Mouse (Mus musculus) layer of hippocampus, postnatal 10 days (tissue): ENCODE data around the gene Gmds. TPM values are rescaled to one million over a fixed set of nuclear protein-coding genes. Genes with fewer than 3 reads are reported as not detected.

Experiments used
- DNase-seq, 2 experiments: peaks; one replicate each; pipeline ENCODE4 v3.0.0; 2021; ENCODE audit warnings: low spot score in 2 of 2
- total RNA-seq, 2 experiments: library from RNA; stranded (reverse); gene quantifications; 2 replicates each; pipeline ENCODE4 v1.2.3; 2021

The Gmds gene
- total RNA-seq, 2 experiments from 2014 or later, result 19.4 to 21.1 TPM

DNA sequence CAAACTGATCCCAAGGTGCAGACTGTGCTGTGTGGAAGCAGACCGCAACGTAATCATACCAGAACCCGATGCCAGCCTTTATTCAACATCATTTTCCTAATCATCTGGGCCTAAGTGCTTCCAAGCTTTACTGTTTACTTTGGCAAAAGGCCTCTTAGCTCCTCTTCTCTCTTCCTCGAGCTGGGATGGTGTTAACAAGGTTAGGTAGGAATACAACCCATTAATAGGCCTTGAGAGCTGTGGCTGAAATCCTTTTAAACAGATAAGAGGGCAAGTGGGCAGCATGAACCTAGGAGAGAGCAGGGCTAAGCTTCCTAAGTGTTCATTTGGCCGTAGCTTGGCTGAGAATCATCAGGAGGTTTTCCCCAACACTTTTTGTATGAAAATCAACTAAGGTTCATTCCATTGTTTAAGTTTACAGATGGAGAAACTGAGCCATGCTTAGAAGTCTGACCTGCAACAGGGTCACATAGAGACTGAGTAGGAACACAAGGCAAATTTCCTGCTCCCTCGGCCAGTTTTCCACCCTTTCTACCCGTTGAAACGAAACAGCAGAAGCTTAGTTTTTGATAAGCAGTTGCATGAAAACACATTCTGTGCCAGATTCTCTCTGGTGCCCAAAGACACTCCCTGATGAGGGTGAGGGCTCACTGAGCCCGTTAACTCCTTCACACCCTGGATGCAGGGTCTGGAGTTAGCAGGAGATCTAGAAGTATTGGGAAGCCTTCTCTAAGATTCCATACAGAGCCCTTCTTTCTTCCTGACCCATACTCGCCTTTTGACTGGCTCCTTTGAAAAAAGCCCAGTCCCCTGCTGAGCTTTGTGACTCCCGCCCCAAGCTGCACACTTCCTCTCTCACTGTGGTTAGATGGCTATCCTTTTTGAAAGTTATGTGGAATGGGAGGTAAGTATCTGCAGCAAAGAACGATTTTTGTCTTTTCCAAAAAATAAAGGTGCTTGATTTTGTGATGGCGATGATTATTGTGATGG, 379.9 kb downstream of the Gmds start:
- no peak for DNase-seq

GRCm38 (mm10) chr13:31956584-31956983, 382.0 kb downstream of the Gmds start:
- peak; percentile 16 to 23 for DNase-seq

- DNase-seq, result no peak
These were observed 382.4 kb downstream of the Gmds start for GRCm38 (mm10) chr13:31956112-31956511.

DNA sequence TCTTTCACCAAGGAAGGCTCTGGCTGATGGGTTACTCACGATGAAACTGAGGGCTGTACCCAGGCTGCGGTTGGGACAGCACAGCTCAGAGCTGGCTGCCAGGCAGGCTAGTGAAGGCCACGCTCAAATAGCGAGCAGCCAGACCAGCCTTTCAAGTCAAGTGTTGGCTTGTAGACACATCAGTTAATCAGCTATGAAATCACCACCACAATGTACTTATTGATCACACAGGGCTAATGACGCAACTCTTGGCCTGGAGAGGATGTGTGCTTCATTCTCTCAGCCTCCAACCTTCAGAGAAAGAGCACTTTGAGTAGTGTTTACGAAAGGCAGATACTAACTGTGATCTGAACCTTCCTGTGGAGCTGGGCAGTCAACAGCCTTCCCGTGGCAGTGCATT, 383.4 kb downstream of the Gmds start:
- no peak for DNase-seq

DNA sequence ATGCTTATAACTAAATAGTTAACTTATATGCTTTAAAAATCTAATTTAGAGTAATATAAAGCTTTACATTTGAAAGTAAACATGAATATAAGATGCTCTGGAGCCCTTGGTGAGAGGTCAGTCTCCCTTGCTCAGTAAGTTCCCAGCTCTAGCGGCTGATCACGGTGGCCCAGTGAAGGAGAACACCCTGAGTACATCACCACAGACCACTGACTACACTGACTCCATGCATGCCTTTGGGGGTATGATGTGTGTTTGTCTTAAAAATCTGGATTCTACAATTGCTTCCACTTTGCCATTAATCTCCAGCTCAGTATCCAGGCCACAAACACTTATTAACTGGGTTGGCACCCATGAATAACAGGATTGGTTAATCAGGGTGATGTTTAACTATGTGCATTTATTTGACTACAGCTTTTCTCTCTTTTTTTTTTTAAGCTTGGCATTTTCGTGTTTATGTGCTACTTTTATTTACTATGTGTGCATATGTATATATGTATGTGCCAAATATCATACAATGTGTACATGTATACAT, 393.8 kb downstream of the Gmds start:
- DNase-seq, result no peak

- no peak for DNase-seq
These were observed 394.9 kb downstream of the Gmds start for GRCm38 (mm10) chr13:31943482-31944275.

DNA sequence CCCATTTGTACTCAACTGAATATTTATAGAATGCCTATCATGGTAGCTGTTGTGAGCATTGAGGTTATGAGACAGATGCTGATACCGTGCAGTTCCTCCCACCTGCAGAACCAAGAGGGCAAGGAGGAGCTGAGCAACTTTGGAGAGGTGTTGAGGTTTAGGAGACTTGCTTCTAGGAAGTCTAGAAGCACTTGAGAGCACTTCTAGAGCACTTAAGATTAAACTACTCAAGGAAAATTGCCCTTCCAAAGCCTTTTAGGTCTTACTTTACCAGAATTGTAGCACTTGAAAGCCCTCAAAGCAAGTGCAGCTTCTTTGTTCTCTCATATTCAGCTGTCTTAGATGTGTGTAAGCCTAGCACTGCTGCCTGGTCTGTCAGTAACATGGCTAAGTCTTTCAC, 409.2 kb downstream of the Gmds start:
- DNase-seq, result no peak

- DNase-seq, result no peak
These were observed 411.9 kb downstream of the Gmds start for GRCm38 (mm10) chr13:31926599-31926998.

GRCm38 (mm10) chr13:31924506-31924905, 414.0 kb downstream of the Gmds start:
- no peak for DNase-seq

DNA sequence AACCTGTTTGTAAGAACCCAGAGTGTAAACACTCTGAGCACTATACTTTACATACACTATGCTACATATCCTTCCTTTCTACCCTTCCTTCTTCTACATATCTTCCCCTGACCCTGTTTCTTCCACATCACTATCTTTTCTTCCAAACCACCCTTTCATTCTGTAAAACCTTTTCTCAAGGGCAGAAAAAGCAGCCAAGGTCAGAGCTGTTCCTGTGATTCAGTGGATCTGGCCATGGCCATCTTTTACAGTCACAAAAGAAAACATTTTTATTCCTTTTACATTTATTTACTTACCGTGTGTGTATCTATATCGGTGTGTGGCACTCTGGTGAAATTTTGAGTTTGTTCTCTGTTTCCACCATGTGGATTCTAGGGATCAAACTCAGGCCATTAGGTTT, 418.8 kb downstream of the Gmds start:
- no peak for DNase-seq

GRCm38 (mm10) chr13:31917387-31917786, 421.2 kb downstream of the Gmds start:
- DNase-seq, result no peak

DNA sequence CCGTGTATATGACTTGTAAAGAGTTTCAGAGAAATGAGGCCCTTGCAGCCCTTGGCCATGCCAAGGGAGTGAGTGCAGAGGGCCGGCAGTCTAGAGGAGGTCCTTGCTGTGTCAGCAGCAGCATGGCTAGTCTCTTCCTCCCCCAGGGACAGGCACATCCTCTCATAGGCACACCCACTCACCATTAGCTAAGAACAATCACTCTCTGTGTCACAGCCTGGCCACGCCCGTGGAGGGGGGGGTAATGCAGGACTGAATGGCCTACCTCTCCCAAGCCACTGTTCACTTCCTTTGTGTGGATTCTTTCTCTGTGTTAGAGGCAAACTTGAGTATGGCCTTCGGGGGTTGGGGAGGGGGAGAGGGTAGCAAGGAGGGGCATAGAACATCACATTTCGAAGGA, 422.8 kb downstream of the Gmds start:
- DNase-seq, result no peak

DNA sequence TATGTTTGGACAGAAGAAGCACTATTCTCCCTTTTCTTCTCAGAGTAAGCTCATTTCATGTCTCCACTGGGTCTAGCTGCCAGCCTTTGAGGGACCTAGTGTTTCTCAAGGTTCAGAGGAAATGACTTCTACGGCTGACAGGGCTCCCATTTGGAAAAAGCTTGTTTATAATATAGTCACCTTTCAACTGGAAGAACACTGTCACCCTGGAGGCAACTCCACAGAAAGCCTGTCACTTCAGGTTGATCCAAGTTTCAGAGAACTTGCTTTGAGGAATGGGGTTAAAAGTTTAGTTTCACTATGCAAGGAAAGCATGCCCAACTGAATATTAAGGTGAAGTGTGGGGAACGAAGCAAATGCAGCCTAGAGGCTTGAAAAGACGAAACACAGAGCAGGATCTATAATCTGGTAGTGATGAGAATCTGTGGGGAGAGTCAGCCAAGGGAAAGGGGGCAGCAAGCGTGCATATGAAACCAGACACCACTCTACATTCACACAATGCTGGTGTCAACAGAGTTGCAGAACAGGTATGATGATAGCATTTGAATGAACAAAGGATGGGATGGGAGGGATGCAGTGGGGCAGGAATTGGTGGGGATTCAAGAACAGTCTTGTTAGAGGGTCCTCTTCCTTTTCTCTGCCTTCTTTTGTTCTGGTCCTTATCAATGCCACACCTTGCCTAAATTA, 423.5 kb downstream of the Gmds start:
- no peak for DNase-seq

GRCm38 (mm10) chr13:31911956-31912355, 426.6 kb downstream of the Gmds start:
- DNase-seq, result no peak

DNA sequence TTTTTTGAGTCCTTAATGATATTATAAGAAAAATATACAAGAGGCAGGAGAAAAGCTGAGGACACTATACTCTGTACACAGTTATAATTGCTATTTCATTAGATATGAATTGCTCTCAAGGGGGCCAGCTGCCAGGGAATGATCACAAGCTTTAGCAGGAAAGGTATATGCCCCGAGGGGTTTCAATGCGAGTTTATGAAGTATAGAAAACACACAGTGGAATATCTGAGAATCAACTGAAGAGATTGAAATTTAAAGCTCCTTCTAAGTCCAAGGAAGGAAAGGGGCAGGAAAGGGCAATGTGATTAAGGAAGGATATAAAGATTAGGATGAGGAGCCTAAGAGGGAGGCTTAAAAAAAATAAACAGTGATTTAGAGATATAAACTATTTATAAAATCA, 427.2 kb downstream of the Gmds start:
- DNase-seq, result no peak

DNA sequence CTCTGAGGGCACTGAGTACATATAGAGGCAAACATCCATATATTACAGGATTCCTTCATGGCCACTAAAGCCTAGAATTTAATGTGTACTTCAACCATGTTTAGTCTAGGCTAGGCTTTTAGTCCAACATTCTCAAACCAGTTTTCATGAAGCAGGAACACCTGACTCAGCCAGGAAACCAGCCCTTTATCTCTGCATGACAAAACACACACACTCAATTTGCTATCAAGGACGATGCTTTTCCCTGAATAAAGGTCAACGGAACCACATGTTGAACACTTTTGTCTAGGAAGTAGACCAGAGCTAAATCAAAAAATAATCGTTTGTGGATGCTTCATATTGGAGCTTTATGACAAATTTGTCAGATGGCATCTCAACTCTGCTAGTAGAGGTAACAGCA, 429.5 kb downstream of the Gmds start:
- no peak for DNase-seq

- DNase-seq, result no peak
These were observed 432.0 kb downstream of the Gmds start for GRCm38 (mm10) chr13:31906514-31906913.

GRCm38 (mm10) chr13:31900191-31900590, 438.3 kb downstream of the Gmds start:
- DNase-seq, result no peak

GRCm38 (mm10) chr13:31899392-31899791, 439.1 kb downstream of the Gmds start:
- DNase-seq, result no peak

DNA sequence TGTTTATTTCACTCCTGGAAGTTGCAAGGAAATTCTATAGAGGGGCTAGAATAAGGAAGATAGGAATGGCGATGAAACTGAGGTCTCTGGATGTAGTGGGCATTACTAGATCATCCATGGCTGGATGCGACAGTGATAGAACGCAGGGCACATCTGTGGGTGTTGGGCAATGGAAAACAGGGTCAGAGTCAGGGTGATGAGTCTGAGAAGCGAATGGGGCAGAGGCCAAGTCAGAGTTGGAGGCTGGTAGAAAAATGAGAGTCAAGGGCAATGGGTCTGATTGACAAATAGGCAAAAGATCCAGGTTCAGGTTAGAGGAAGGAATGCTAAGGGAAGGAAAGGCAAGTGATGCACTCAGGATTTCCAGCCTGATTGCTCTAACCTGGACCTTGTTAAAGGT, 441.0 kb downstream of the Gmds start:
- no peak for DNase-seq

DNA sequence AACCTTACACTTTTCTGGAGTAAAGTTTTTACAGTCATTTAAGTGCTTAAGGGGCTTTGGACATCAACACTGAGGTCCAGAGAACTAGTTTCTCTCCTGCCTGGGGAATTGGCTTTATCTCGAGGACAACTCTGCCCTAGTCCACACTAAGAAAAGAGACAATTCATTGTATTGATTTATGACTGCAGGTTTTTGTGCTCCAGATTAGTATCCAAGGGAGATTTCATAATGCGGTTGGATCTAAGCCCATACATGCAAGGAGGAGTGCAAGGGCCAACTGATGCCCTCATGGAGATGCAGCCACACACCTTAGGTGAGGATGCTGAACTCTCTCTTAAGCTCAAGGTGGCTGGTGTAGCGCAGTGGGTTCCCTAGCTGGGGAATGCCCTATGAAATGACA, 444.0 kb downstream of the Gmds start:
- no peak for DNase-seq
